Mouse (Mus musculus) adrenal gland, postnatal 14 days (tissue): ENCODE measurements around the gene Vmn1r171. TPM values are rescaled to one million over a fixed set of nuclear protein-coding genes. Genes with fewer than 3 reads are reported as not detected.
"Not testable (repeated sequence)": the region's sequence is repeated elsewhere in the genome, so short reads cannot be mapped to it uniquely, and the experiment has no call there.

ENCODE experiments used
- DNase-seq: peaks from one replicate; pipeline ENCODE4 v3.0.0; 2021; ENCODE audit warnings: mixed read lengths
- long read RNA-seq, 2 experiments: library from polyadenylated mRNA; stranded (forward); transcript quantifications; one replicate each; pipeline ENCODE4 v2.0.0; 2021
- total RNA-seq: library from RNA; stranded (reverse); gene quantifications from 2 replicates; pipeline ENCODE4 v1.2.3, GENCODE M21; 2021

The Vmn1r171 gene
- total RNA-seq = not detected in 2 replicates
- long read RNA-seq, experiment 1 = 0 reads
- long read RNA-seq, experiment 2 = 0 reads

DNA sequence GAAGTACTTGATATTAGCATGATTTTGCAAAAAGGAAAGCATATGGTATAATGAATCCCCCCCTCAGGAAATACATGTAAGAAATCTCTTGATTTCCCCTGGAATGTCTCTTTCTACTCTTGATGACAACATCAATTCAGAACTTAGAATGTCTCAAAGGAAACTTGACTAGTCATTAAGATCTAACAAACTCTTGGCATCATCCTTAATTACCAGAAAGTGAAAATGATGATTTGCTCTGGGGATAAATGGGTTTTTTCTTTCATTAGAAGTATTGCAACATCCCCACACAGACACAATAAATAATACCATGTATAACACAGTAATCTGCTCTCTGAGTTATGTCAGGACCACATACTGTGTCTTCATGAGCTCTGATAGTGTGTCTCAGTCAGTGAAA lies at the start of gene Vmn1r171:
TSS of gene Vmn1r171 (plus strand) at position 301 of the 400 bp plus-strand sequence.
- no peak for DNase-seq

DNA sequence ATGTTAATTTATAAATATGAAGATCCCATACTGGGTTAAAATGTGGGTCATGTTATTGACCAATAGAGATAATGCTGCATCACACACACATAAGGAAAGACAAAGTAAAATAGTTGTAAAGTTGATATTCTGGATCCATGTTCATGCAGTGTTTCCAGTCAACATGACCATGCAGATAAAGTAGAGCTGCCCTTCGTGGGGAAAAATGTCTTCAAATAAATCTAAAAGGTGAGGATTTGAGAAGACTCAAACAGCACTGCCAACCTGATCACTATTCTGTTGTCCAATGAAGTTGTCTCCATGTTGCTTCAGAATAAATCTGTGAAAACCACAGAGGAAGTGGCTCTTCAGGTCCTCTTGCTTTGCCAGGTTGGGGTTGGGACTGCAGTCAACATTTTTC lies 24.6 kb upstream of the Vmn1r171 start, which contains the start of gene Vmn1r170:
TSS of gene Vmn1r170 (plus strand) at position 301 of the 400 bp plus-strand sequence.
- not testable (repeated sequence) for DNase-seq

DNA sequence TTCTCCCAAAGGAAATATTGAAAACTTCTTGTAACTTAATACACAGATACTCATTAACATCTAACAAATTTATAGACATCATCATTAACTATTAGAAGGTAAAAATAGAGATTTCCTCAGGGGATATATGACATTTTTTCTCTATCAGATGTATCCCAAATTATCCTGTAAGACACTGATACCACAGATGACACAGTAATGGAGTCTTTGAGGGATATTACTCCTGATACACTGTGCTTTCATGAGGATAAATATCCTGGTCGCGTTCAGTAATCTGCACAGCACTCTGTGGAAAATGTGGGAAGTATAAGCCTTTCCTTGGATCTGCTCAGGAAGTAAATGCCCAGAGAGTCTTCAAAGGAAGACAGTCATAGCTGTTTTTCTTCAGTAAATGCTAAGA lies 27.5 kb downstream of the Vmn1r171 start, which contains the start of gene Vmn1r172:
TSS of gene Vmn1r172 (plus strand) at position 301 of the 400 bp plus-strand sequence.
- no peak for DNase-seq

Other genes starting within 250 kb of the Vmn1r171 start
- gene Nlrp5, start 244.8 kb upstream of the Vmn1r171 start, total RNA-seq = not detected in 2 replicates
- not detected in 2 replicates for gene Vmn1r167, start 123.5 kb upstream of the Vmn1r171 start, total RNA-seq
- gene Vmn1r168, start 91.0 kb upstream of the Vmn1r171 start, total RNA-seq = not detected in 2 replicates
- not detected in 2 replicates for gene Vmn1r169, start 55.2 kb upstream of the Vmn1r171 start, total RNA-seq
- not detected in 2 replicates for gene Vmn1r170, start 24.5 kb upstream of the Vmn1r171 start, total RNA-seq
- not detected in 2 replicates for gene Vmn1r172, start 27.6 kb downstream of the Vmn1r171 start, total RNA-seq
- not detected in 2 replicates for gene Vmn1r173, start 70.0 kb downstream of the Vmn1r171 start, total RNA-seq
- not detected in 2 replicates for gene Vmn1r174, start 121.5 kb downstream of the Vmn1r171 start, total RNA-seq
- not detected in 2 replicates for gene Vmn1r175, start 179.9 kb downstream of the Vmn1r171 start, total RNA-seq
- gene Vmn1r176, start 206.7 kb downstream of the Vmn1r171 start, total RNA-seq = not detected in 2 replicates
- gene Vmn1r177, start 235.7 kb downstream of the Vmn1r171 start, total RNA-seq = not detected in 2 replicates